Mouse (Mus musculus) ovary, adult 2 months (tissue): ENCODE results near the gene 1700102P08Rik. TPM values are rescaled to one million over a fixed set of nuclear protein-coding genes. Genes with fewer than 3 reads are reported as not detected.

Source experiments
- polyA plus RNA-seq: library from polyadenylated mRNA; depleted of rRNA; stranded (reverse); fragments of >200 nt; gene quantifications from 2 replicates; pipeline ENCODE4 v1.2.3, GENCODE M21; 2012; rRNA removed

1700102P08Rik gene
- polyA plus RNA-seq, result 0.59 and 0.73 TPM in 2 replicates

DNA sequence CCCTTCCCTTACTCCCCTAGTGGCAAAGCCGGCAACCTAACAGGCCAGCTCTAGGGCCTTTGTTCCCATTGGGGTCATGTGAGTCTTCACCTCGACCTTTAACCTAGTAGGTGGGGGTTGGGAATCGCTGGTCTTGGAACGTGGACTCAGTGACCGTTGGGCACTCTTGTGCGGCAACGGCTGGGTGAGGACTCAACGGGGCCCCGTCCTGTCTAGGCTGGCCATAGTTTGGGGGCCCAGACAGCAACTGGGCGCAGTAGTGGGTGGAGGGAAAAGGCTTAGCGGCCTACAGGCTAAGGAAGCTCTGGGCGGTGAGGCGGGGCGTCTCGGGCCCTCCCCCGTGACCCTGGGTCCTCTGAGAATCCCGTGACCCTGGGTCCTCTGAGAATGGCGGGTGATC is at the start of gene 1700102P08Rik:
Gene 1700102P08Rik (plus strand): TSS at position 130 of the 400 bp plus-strand sequence.

DNA sequence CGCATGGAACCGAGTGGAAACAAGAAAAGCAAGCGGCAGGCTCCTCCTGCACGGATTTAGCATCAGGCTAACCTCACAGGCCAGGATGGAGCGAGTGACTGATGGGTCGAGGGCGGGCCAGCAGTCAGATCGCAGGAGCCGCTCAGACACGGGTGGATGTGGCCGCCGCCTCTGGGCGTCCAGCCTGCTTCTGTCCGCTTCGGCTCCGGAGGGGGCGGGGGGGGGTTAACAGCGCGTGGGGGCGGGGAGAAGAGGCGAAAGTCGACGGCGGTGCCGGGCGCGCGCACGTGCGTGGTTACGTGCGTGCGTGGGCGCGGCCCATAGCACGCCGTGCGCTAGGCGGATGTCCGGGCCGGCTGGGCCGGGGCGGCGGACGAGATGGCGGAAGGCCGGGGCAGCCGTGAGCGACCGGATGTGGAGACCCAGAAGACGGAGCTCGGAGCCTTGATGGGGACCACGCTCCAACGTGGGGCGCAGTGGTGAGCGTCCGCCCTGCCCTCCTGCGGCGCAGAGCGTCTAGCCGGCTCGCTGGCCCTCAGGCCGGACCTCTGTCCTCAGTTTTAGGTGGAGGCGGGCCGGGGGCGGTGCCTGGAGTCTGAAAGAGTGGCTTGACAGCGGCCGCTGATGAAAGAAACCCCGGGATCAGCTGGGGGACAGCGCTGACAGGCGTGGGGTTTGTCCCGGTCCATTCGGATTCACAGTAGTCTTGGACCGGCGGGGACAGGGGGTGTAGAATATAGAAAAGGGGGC is 44.9 kb upstream of the 1700102P08Rik start, which contains the start of gene Usp4:
Gene Usp4 (plus strand): TSS at position 314 of the 750 bp plus-strand sequence.

DNA sequence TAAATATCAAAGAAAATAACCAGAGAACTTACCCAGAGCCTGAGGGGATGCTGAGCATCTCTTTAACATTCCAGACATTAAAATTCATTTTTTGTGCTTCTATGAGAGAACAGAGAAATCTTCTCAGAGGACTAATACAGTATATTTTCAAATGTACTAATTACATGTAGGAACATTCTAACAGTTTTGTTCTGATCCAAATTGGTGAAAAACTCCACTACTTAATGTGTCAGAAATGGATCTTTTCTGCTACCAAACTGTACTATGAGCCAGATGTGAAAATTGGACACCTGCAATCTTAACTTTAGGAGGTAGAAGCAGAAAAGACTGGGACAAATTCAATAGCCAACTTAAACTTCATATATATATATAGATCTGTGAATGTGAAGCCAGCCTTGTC is 35.8 kb downstream of the 1700102P08Rik start, which contains the start of gene Ccdc36:
Gene Ccdc36 (minus strand): TSS at position 101 of the 400 bp plus-strand sequence.

DNA sequence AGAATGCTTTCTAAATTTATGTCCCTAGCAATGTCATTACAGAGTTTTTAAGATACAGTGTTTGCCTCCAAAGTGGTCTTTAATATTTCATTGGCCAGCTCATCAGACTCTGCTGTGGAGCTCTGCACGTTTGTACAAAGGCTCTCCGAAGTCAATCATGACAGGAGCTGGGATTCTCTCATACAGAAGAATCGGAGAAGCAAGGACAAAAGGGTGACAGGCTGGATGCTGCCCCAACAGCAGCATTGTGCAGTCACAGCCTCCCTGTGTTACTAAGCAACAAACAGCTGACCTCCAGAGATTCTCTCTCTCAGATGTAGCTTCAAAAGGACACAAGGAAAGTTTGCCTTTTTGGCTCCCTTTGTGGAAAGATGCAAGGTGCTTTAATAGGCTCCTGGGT is 43.6 kb downstream of the 1700102P08Rik start, which contains the start of gene BC048562:
Gene BC048562 (plus strand): TSS at position 301 of the 400 bp plus-strand sequence.

Other genes starting within 250 kb of the 1700102P08Rik start
- gene Bsn, start 202.4 kb upstream of the 1700102P08Rik start, polyA plus RNA-seq, result 1.9 and 2.0 TPM in 2 replicates
- 101 and 122 TPM in 2 replicates for gene Dag1, start 128.8 kb upstream of the 1700102P08Rik start, polyA plus RNA-seq
- gene Nicn1, start 102.4 kb upstream of the 1700102P08Rik start, polyA plus RNA-seq, result 19.4 and 25.5 TPM in 2 replicates
- gene Amt, start 96.0 kb upstream of the 1700102P08Rik start, polyA plus RNA-seq, result 7.6 and 12.8 TPM in 2 replicates
- gene Rhoa, start 86.7 kb upstream of the 1700102P08Rik start, polyA plus RNA-seq, result 86.5 and 130 TPM in 2 replicates
- 37.2 and 41.9 TPM in 2 replicates for gene Tcta, start 86.6 kb upstream of the 1700102P08Rik start, polyA plus RNA-seq
- gene Gpx1, start 53.9 kb upstream of the 1700102P08Rik start, polyA plus RNA-seq, result 1,075 and 1,331 TPM in 2 replicates
- 57.3 and 69.2 TPM in 2 replicates for gene Usp4, start 45.0 kb upstream of the 1700102P08Rik start, polyA plus RNA-seq
- 0.05 and 0.08 TPM in 2 replicates for gene Ccdc36, start 35.7 kb downstream of the 1700102P08Rik start, polyA plus RNA-seq
- not detected in 2 replicates for gene BC048562, start 43.7 kb downstream of the 1700102P08Rik start, polyA plus RNA-seq
- 33.6 and 34.2 TPM in 2 replicates for gene Ccdc71, start 67.7 kb downstream of the 1700102P08Rik start, polyA plus RNA-seq
- gene Klhdc8b, start 68.8 kb downstream of the 1700102P08Rik start, polyA plus RNA-seq, result 92.6 and 96.4 TPM in 2 replicates
- gene Lamb2, start 86.9 kb downstream of the 1700102P08Rik start, polyA plus RNA-seq, result 288 and 298 TPM in 2 replicates
- 218 and 280 TPM in 2 replicates for gene Usp19, start 97.8 kb downstream of the 1700102P08Rik start, polyA plus RNA-seq
- 293 and 360 TPM in 2 replicates for gene Qars, start 114.9 kb downstream of the 1700102P08Rik start, polyA plus RNA-seq
- 143 and 200 TPM in 2 replicates for gene Qrich1, start 124.0 kb downstream of the 1700102P08Rik start, polyA plus RNA-seq
- 174 and 241 TPM in 2 replicates for gene Impdh2, start 167.5 kb downstream of the 1700102P08Rik start, polyA plus RNA-seq
- gene Ndufaf3, start 174.6 kb downstream of the 1700102P08Rik start, polyA plus RNA-seq, result 38.7 and 43.7 TPM in 2 replicates
- 275 and 288 TPM in 2 replicates for gene Dalrd3, start 177.1 kb downstream of the 1700102P08Rik start, polyA plus RNA-seq
- 138 and 143 TPM in 2 replicates for gene Wdr6, start 185.9 kb downstream of the 1700102P08Rik start, polyA plus RNA-seq
- gene P4htm, start 204.9 kb downstream of the 1700102P08Rik start, polyA plus RNA-seq, result 26.4 and 28.4 TPM in 2 replicates